Mouse (Mus musculus) neural tube, embryonic 14.5 days (tissue): ENCODE measurements at regions not wholly inside any gene's neighbourhood (a gene's known extent, or its start where the extent isn't known, plus 50 kb on each side); places are given as distances from the start of the nearest gene placed in this dataset.
A peak's percentile ranks its signal among the peaks of the same experiment; 100 is the strongest.

Source experiments
- ATAC-seq: fragments of 200-750 bp; cut with Nextera tagmentation; 2 replicates; pipeline ENCODE4 v1.8.0; 2017; ENCODE audit warnings: low read depth, mild to moderate bottlenecking, moderate TSS enrichment, moderate library complexity
- H3K27ac ChIP-seq: fragments of 300-500 bp; sonication (generic); 2 replicates; pipeline ENCODE4 v1.5.1; 2014; ENCODE audit warnings: low read depth, mild to moderate bottlenecking, control low read depth, low read length, moderate library complexity, mixed read lengths
- H3K27me3 ChIP-seq: fragments of 300-500 bp; sonication (generic); 2 replicates; pipeline ENCODE4 v1.6.1; 2014; ENCODE audit warnings: low read length; ENCODE audit not compliant: control insufficient read depth, insufficient read depth
- H3K36me3 ChIP-seq: fragments of 300-500 bp; sonication (generic); 2 replicates; pipeline ENCODE4 v1.6.1; 2014; ENCODE audit warnings: low read length, mixed read lengths; ENCODE audit not compliant: control insufficient read depth, insufficient read depth
- H3K4me1 ChIP-seq: fragments of 300-500 bp; sonication (generic); 2 replicates; pipeline ENCODE4 v1.6.1; 2014; ENCODE audit warnings: low read length; ENCODE audit not compliant: control insufficient read depth, insufficient read depth
- H3K4me2 ChIP-seq: fragments of 300-500 bp; sonication (generic); 2 replicates; pipeline ENCODE4 v1.6.1; 2014; ENCODE audit warnings: mild to moderate bottlenecking, low read depth, low read length, control low read depth
- H3K4me3 ChIP-seq: fragments of 300-500 bp; sonication (generic); 2 replicates; pipeline ENCODE4 v1.5.1; 2014; ENCODE audit warnings: low read depth, low read length, control low read depth, mixed read lengths
- H3K9ac ChIP-seq: fragments of 300-500 bp; sonication (generic); replicated peaks from 2 replicates; pipeline ENCODE4 v1.6.1; 2014; ENCODE audit warnings: low read depth, mild to moderate bottlenecking, control low read depth, low read length, mixed read lengths
- H3K9me3 ChIP-seq: fragments of 300-500 bp; sonication (generic); 2 replicates; pipeline ENCODE4 v1.6.1; 2016; ENCODE audit warnings: low read length; ENCODE audit not compliant: control insufficient read depth
- WGBS: fragments of 180-500 bp; shearing (Covaris S2); extraction: QIAGEN DNeasy Blood & Tissue Kit; methylation state at CpG from one replicate; pipeline ENCODE4 v1.1.7; 2014; 5-methylcytosine and 5-hydroxymethylcytosine counted together

GRCm38 (mm10) chr6:71048199-71049094, 92.1 kb downstream of the Foxi3 start:
- Histone ChIP-seq H3K27me3 (no peaks in the 10 kb centered on the region; the same call in 1 of the 2 replicates), H3K4me1 (no peaks in the 10 kb centered on the region), H3K4me2 (peak overlapping the region; percentile 95), H3K36me3 (no peaks in the 10 kb centered on the region), H3K9ac (peak overlapping the region; percentile 52), H3K27ac (no peak overlapping the region), H3K4me3 (peak overlapping the region; percentile 36), H3K9me3 (no peaks in the 10 kb centered on the region)
- 3% methylated on average over 38 of the region's 38 CpGs for WGBS
- peak; percentile 77 for ATAC-seq

GRCm38 (mm10) chr6:71050248-71050647, 93.9 kb downstream of the Foxi3 start:
- ATAC-seq, result no peak
- H3K9me3 ChIP-seq, result no peaks in the 10 kb centered on the region
- no peaks in the 10 kb centered on the region; the same call in 1 of the 2 replicates for H3K27me3 ChIP-seq
- no peak overlapping the region for H3K4me2 ChIP-seq
- no peak overlapping the region for H3K27ac ChIP-seq
- H3K36me3 ChIP-seq, result no peaks in the 10 kb centered on the region
- no peak overlapping the region for H3K4me3 ChIP-seq
- no peak overlapping the region for H3K9ac ChIP-seq
- WGBS, result 59% methylated on average over 5 of the region's 5 CpGs
- H3K4me1 ChIP-seq, result no peaks in the 10 kb centered on the region

DNA sequence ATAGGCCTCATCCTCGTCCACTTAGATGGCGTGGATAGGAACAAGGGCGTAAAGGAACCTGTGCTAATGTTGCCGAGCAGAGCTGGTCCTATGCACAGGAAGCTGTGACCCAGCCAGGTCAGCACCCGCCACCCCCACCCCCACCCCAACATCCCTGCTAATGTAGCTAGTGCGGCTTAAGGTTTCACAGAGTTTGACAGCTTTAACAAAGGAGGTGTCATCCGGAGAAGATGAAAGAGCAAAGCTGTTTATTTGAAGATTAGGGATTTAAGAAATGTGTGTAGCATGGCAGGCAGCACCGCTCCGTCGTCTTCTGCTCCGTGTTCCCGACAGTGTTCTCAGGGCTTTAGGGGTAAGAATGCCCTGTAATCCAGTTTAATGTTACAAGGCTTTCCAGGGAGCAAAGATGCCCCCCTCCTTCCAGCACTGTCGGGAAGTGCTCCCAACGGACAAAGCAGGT, 93.5 kb downstream of the Thnsl2 start:
- H3K4me2 ChIP-seq, result no peak overlapping the region
- no peaks in the 10 kb centered on the region for H3K9me3 ChIP-seq
- no peak overlapping the region for H3K27ac ChIP-seq
- H3K9ac ChIP-seq, result no peak overlapping the region
- ATAC-seq, result no peak
- no peaks in the 10 kb centered on the region; the same call in 1 of the 2 replicates for H3K27me3 ChIP-seq
- WGBS, result 36% methylated on average over 14 of the region's 14 CpGs
- H3K4me3 ChIP-seq, result no peak overlapping the region
- H3K36me3 ChIP-seq, result no peaks in the 10 kb centered on the region
- H3K4me1 ChIP-seq, result no peaks in the 10 kb centered on the region

- no peak overlapping the region for H3K4me2 ChIP-seq
- H3K27ac ChIP-seq, result no peak overlapping the region
- no peaks in the 10 kb centered on the region for H3K36me3 ChIP-seq
- H3K27me3 ChIP-seq, result no peaks in the 10 kb centered on the region
- H3K4me3 ChIP-seq, result no peak overlapping the region
- no peaks in the 10 kb centered on the region for H3K9me3 ChIP-seq
- WGBS, result 41% methylated on average over 6 of the region's 6 CpGs
- peak; percentile 34; the same call in 1 of the 2 replicates for ATAC-seq
- no peak overlapping the region for H3K9ac ChIP-seq
- no peaks in the 10 kb centered on the region for H3K4me1 ChIP-seq
These were observed 86.9 kb downstream of the Thnsl2 start for GRCm38 (mm10) chr6:71057209-71057858.

GRCm38 (mm10) chr6:71060116-71060515, 84.1 kb downstream of the Thnsl2 start:
- ATAC-seq, result no peak
- Histone ChIP-seq H3K9me3 (no peaks in the 10 kb centered on the region), H3K27me3 (no peaks in the 10 kb centered on the region), H3K4me2 (no peak overlapping the region), H3K27ac (no peak overlapping the region), H3K36me3 (no peaks in the 10 kb centered on the region), H3K9ac (no peak overlapping the region), H3K4me1 (no peaks in the 10 kb centered on the region), H3K4me3 (no peak overlapping the region)
- 68% methylated on average over 7 of the region's 7 CpGs for WGBS

GRCm38 (mm10) chr6:71062980-71063379, 81.3 kb downstream of the Thnsl2 start:
- H3K4me2 ChIP-seq, result no peak overlapping the region
- H3K9me3 ChIP-seq, result no peaks in the 10 kb centered on the region
- no peaks in the 10 kb centered on the region for H3K27me3 ChIP-seq
- 73% methylated on average over 4 of the region's 4 CpGs for WGBS
- H3K27ac ChIP-seq, result no peak overlapping the region
- H3K4me3 ChIP-seq, result no peak overlapping the region
- H3K36me3 ChIP-seq, result no peaks in the 10 kb centered on the region
- H3K9ac ChIP-seq, result no peak overlapping the region
- ATAC-seq, result no peak
- no peaks in the 10 kb centered on the region for H3K4me1 ChIP-seq

- H3K4me2 ChIP-seq, result no peak overlapping the region
- H3K27me3 ChIP-seq, result no peaks in the 10 kb centered on the region
- no peaks in the 10 kb centered on the region for H3K4me1 ChIP-seq
- no peaks in the 10 kb centered on the region for H3K36me3 ChIP-seq
- H3K9me3 ChIP-seq, result no peaks in the 10 kb centered on the region
- WGBS, result 79% methylated on average over 6 of the region's 6 CpGs
- no peak overlapping the region for H3K9ac ChIP-seq
- no peak for ATAC-seq
- H3K27ac ChIP-seq, result no peak overlapping the region
- no peak overlapping the region for H3K4me3 ChIP-seq
These were observed 78.8 kb downstream of the Thnsl2 start for GRCm38 (mm10) chr6:71065428-71065827.

GRCm38 (mm10) chr6:71069229-71069628, 75.0 kb downstream of the Thnsl2 start:
- Histone ChIP-seq H3K4me1 (no peaks in the 10 kb centered on the region), H3K27ac (no peak overlapping the region), H3K4me2 (no peak overlapping the region), H3K9me3 (no peaks in the 10 kb centered on the region), H3K9ac (no peak overlapping the region), H3K4me3 (no peak overlapping the region), H3K36me3 (no peaks in the 10 kb centered on the region), H3K27me3 (no peaks in the 10 kb centered on the region)
- ATAC-seq, result no peak
- 68% methylated on average over 4 of the region's 4 CpGs for WGBS

DNA sequence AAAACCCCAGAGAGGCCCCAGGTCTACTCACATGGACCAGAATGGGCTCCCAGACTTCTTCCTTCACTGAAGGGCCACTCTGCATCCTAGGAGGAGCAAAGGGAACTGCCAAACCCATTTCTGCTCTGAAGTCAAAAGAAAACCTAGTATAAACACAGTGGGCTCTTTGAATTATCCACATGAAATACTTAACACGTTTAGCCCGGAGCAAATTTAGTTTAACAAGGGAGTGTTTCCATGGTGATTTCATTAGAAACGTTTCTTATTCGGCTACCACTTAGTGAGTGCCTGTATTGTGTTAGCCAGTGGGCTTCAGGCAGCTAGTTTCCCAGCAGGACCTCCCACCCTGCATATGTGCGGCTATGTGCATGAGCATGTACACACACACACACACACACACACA, 69.4 kb downstream of the Thnsl2 start:
- 13% methylated on average over 5 of the region's 5 CpGs for WGBS
- no peaks in the 10 kb centered on the region for H3K27me3 ChIP-seq
- no peaks in the 10 kb centered on the region for H3K36me3 ChIP-seq
- H3K4me1 ChIP-seq, result no peaks in the 10 kb centered on the region
- no peak overlapping the region for H3K27ac ChIP-seq
- no peak overlapping the region for H3K4me2 ChIP-seq
- peak; percentile 69; the same call in 1 of the 2 replicates for ATAC-seq
- H3K4me3 ChIP-seq, result no peak overlapping the region
- no peaks in the 10 kb centered on the region for H3K9me3 ChIP-seq
- H3K9ac ChIP-seq, result no peak overlapping the region
